Mouse (Mus musculus) B cell, adult 62 days (primary cell): Measurements from ENCODE around the gene Gm11146. TPM values are rescaled to one million over a fixed set of nuclear protein-coding genes. Genes with fewer than 3 reads are reported as not detected.

Source experiments
- total RNA-seq: library from RNA; stranded (reverse); gene quantifications from 4 replicates; pipeline ENCODE4 v1.2.4, GENCODE M21; 2023

Gene Gm11146
- not detected in 4 replicates for total RNA-seq

GRCm38 (mm10) chr16:77601994-77602393 is at the start of gene Gm11146:
Gene Gm11146, minus strand, starts transcription at chr16:77602094.

